Mouse (Mus musculus) MEL (cell line): ENCODE measurements around the gene Olfr330.

Experiments
- CHD2 ChIP-seq: IDR thresholded peaks from 2 replicates; pipeline ENCODE4 v1.6.1; 2011; ENCODE audit warnings: low read length, improper control_type of control experiment
- CTCF ChIP-seq, 3 experiments: IDR thresholded peaks in 2 of 3; conservative IDR thresholded peaks in 1 of 3; 2 replicates each; pipeline ENCODE4 v1.5.1; 2011 to 2012; ENCODE audit warnings: low read length in 3 of 3, low read depth in 2 of 3, mild to moderate bottlenecking in 2 of 3, improper control_type of control experiment in 1 of 3, inconsistent platforms in 1 of 3, mixed read lengths in 1 of 3, moderate library complexity in 1 of 3; ENCODE audit not compliant: control insufficient read depth in 1 of 3, insufficient read depth in 1 of 3, poor library complexity in 1 of 3, severe bottlenecking in 1 of 3

- TF ChIP-seq CHD2 = no peak
- no peak for TF ChIP-seq CTCF (IDR thresholded peaks at IDR 0.05 in 2 of 3, conservative IDR thresholded peaks at IDR 0.05 in 1 of 3; ENCODE audit: control insufficient read depth in 1 of 3, insufficient read depth in 1 of 3, low read depth in 2 of 3, low read length in 3 of 3, poor library complexity in 1 of 3, severe bottlenecking in 1 of 3)
These were observed 42.2 kb downstream of the Olfr330 start, which contains the start of gene Olfr332 for GRCm38 (mm10) chr11:58492455-58492854.
